10 mouse cellular contexts compared by ENCODE assay signal in the genomic region with DNA sequence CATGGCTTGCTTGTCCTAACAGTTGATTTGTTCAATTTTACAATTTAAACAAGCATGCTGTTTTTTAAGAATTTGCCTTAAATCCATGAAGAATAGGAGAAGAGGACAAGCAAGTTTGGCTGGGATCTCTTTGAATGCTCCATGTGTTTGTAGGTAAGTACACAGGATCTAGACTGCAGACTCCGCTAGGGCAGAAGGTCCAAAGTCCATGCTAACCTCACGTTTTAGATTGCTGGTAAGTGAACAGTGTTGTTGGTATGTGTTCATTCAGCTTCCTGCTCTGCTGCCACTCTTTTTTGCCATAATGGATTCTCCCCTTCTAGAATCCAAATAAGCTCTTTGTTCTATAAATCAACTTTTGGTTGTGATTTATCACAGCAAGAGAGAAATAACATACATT.
"Had no signal": no experiment of that assay in that cellular context is flagged by ENCODE, and none has a peak within 500 bp of the region (broad histone marks: within the 10 kb centered on the region; RNA-seq: fewer than 3 reads in every experiment).

No protein-coding gene starts in this region.

- H3K4me1 ChIP-seq: hindbrain, embryonic 12.5 days; limb, embryonic 15.5 days; liver, embryonic 13.5 days; midbrain, embryonic 13.5 days had no signal

- DNase-seq: layer of hippocampus, postnatal 36 days; liver, embryonic 13.5 days; lung, adult 18-20 months; lung, postnatal 36 days; right cerebral cortex, postnatal 14 days; thymus, adult 18-20 months had no signal

- ATAC-seq: midbrain, embryonic 13.5 days had no signal

- H3K9me3 ChIP-seq: hindbrain, embryonic 12.5 days; limb, embryonic 15.5 days; liver, embryonic 13.5 days; midbrain, embryonic 13.5 days had no signal

- H3K27ac ChIP-seq: hindbrain, embryonic 12.5 days; kidney, postnatal 0 days; limb, embryonic 15.5 days; liver, embryonic 13.5 days had no signal

- H3K4me3 ChIP-seq: hindbrain, embryonic 12.5 days; limb, embryonic 15.5 days; liver, embryonic 13.5 days; midbrain, embryonic 13.5 days had no signal

- H3K27me3 ChIP-seq: hindbrain, embryonic 12.5 days; limb, embryonic 15.5 days; liver, embryonic 13.5 days; midbrain, embryonic 13.5 days had no signal

- H3K9ac ChIP-seq: hindbrain, embryonic 12.5 days; limb, embryonic 15.5 days; liver, embryonic 13.5 days; midbrain, embryonic 13.5 days had no signal

- H3K4me2 ChIP-seq: hindbrain, embryonic 12.5 days; limb, embryonic 15.5 days; liver, embryonic 13.5 days; midbrain, embryonic 13.5 days had no signal
